Mouse (Mus musculus): Measurements from ENCODE around the gene Clk3.
"Not testable (repeated sequence)": the region's sequence is repeated elsewhere in the genome, so short reads cannot be mapped to it uniquely, and the experiment has no call there.

The Clk3 gene

DNA sequence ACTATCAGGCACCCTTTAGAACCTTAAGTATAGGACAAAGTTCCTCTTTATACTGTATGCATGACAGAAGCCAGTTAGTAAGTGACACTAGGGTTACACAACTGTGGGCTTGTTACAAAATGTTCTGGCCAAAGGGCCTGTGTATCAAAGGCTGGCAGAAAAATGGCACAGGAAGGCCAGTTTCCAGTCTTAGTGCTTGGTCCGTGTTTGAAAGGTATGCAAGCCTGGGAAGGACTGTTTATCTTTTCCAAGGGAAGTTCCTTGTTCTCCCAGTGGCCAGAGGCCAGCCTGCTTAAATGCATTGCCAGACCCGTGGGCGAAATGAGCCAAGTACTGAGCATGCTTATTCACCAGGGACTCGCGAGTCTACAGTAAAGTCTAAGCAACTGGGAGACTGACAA lies 42.3 kb downstream of the Clk3 start:
- in situ Hi-C loops (cut with MboI): no loop called here

DNA sequence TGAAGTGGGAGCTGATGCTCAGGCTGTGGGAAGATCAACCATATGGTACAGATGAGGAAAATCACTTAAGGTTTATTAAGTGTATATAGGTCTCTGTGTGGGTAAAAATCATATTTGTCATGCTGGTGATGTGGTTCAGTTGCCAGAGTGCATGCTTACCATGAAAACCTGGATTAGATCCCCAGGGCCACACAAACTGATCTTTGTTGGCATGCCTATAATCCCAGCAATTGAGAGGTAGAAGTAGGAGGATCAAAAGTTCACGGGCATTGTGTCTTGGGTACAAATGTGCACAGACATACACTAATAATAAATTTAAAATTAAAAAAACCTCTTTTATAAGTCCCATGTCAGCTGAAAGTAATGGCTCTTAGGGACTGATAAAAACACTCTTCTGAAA lies 43.3 kb downstream of the Clk3 start:
- in situ Hi-C loops (cut with MboI): no loop called here

DNA sequence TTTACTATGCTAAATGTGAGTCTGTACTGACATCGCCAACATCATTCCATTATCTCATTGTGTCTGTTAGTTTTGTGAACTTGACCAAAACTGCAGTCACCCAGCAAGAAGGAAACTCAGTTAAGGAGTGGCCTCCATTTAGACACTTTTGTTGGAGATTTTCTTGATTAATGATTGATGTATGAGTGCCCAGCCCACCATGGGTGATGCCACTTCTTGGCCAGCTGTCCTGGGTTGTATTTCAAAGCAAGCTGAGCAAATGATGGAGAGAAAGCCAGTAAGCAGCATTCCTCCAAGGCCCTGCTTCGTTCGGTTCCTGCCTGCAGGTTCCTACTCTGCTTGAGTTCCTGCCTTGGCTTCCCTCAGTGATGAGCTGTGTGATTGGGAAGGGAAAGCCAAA lies 44.9 kb downstream of the Clk3 start:
- in situ Hi-C loops (cut with MboI): no loop called here

DNA sequence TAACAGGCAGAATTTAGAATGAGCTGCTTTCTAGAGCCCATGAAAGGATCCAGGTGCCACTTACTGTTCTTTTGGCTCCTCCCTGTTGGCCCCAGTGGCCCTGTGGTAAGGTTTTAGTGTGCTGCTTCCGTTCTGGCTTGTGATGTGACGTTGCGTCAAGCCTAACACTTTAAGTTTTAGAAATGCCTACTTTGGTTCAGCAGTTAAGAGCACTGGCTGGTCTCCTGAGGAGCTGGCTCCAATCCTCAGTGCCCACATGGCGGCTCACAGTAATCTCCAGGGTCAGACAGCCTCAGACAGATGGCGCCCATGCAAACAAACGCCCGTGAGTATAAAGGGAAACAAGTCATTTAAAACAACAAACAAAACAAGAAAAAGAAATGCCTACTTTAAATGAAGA lies 47.3 kb downstream of the Clk3 start:
- in situ Hi-C loops (cut with MboI): no loop called here

DNA sequence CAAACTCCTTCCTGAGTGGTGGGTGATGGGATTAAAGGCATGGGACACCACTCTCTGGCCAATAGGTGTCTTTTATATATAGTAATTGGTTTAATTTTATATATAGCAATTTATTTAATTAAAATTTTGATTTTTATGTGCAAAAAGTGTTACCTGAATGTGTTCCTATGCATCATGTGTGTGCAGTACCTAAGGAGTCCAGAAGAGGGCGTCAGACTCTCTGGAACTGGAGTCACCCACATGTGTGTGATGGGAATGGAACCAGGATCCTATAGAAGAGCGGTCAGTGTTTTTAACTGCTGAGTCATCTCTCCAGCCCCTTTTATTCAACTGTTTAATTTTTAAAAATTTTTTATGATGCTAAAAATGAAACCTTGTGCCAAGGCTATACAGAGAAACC lies 53.5 kb downstream of the Clk3 start:
- in situ Hi-C loops (cut with MboI): no loop called here

DNA sequence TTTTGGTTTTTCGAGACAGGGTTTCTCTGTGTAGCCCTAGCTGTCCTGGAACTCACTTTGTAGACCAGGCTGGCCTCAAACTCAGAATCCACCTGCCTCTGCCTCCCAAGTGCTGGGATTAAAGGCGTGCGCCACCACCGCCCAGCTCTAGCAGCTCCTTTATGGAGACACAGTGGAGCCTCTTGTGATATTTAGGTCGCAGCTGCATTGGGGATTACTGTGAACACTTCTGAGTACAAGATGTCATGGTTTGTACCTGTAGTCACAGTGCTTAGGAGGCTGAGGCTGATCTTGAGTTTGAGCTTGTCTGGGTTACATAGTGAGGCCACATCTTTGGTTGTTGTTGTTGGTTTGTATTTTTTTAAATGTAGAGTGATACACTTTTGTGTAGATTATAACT lies 55.4 kb downstream of the Clk3 start:
- in situ Hi-C loops (cut with MboI): not testable (repeated sequence)

DNA sequence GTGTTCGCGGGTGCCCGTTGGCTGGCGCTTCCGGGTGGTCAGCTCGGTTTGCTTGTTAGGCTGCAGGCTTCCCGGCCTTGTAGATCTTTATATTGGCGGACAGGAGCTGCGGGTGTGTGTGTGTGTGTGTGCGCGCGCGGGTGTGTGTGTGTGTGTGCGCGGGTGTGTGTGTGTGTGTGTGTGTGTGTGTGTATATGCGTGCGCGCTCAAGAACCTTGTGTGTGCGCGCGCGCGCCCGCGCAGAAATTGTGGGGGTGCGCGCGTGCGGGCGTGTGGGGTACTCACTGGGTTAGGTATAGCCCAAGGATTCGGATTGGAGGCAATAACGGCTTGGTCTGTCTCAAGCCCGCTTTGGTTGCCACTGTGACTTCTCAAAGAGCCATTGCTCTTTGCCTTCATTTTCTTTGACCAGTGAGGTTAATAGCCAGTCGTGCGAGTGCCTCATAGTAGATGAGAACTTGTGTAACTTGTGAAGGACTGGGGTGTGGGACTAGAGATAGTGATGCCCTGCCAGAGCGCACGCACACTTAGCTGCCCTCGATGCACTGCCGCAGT lies 56.9 kb downstream of the Clk3 start:
- in situ Hi-C loops (cut with MboI): no loop called here

DNA sequence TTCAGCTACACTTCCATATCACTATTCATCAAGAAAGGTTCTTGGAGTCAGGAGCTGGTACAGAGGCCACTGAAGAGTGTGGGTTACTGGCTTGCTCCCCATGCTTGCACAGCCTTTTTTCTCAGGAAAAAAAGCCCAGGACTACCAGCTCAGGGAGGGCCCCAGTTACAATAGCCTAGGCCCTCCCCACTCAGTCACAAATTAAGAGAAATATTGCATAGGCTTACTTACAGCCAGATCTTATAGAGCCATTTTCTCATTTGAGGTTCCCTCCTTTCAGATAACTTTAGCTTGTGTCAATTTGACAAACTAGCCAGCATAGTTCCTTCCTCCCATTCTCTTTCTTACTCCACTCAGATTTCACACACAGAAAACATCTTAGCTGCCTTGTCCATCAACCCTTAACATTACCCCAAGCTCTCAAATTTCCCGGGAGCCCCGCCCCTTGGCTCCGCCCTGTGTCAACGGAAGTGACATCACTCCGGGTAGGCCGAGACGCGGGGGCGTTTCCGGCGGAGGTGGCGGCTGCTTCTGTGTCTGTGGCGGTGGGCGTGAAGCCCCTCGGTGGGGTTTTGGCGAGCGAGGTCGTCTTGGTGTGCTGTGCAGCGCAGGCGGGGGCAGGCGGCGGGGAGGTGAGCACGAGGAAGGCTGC lies 57.5 kb downstream of the Clk3 start, which contains the start of gene Edc3:
TSS of gene Edc3 (plus strand) at position 473 of the 652 bp plus-strand sequence.
- in situ Hi-C loops (cut with MboI): no loop called here

DNA sequence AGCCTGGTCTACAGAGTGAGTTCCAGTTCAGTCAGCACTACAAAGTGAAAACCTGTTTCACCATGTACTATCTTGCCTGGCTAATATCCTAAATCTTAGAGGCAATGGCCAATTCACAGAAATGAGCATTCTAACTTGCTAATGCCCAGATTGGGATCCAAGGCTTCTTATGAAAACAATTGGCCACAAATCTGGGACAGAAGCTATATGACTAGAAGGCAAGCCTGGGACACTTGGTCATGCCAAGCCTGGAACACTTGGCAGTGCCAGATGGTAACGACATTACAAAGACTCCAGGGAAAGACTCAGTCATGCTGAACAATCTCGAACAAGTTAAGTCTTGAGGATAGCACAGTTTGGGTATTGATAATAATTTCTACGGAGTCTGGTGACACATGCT lies 59.2 kb downstream of the Clk3 start:
- in situ Hi-C loops (cut with MboI): no loop called here
